23 mouse cellular contexts compared by ENCODE assay signal in genomic region chr16:85507264-85507663, GRCm38 (mm10). TPM values are rescaled to one million over a fixed set of nuclear protein-coding genes. Genes with fewer than 3 reads are reported as not detected.
"Had no signal": no experiment of that assay in that cellular context is flagged by ENCODE, and none has a peak within 500 bp of the region (broad histone marks: within the 10 kb centered on the region; RNA-seq: fewer than 3 reads in every experiment).

No protein-coding gene starts in this region.

- ATAC-seq: forebrain, embryonic 13.5 days; forebrain, embryonic 14.5 days; forebrain, embryonic 15.5 days; forebrain, embryonic 16.5 days; forebrain, postnatal 0 days had no signal

- DNase-seq: cerebellum, adult 8-10 months; cerebellum, adult 9-10 months; cerebellum, adult 9-11 months; cerebellum, postnatal 10 days; cerebellum, postnatal 14 days; cerebellum, postnatal 25 days; cerebellum, postnatal 36 days; embryo, embryonic 11 days; forebrain, postnatal 0 days; gastrocnemius, adult 2 months; gastrocnemius, postnatal 10 days; gastrocnemius, postnatal 14 days; gastrocnemius, postnatal 25 days; gastrocnemius, postnatal 36 days; heart, adult 11 months; heart, adult 18-20 months; heart, adult 2 months had no signal

RNA-seq across cellular contexts. Expression of gene Cyyr1, which starts 45.9 kb away (rescaled TPM):
- total RNA-seq: granulocyte monocyte progenitor cell, adult 5-6 weeks had no signal
- polyA plus RNA-seq: erythroblast, embryonic 14.5 days had no signal
